Mouse (Mus musculus) stomach, embryonic 14.5 days (tissue): ENCODE data around the gene Ckap2l. TPM values are rescaled to one million over a fixed set of nuclear protein-coding genes. Genes with fewer than 3 reads are reported as not detected.
A peak's percentile ranks its signal among the peaks of the same experiment; 100 is the strongest.

Experiments
- ATAC-seq: fragments of 200-750 bp; cut with Nextera tagmentation; 2 replicates; pipeline ENCODE4 v1.8.0; 2017; ENCODE audit warnings: low read depth, moderate TSS enrichment; ENCODE audit not compliant: insufficient number of reproducible peaks, insufficient read depth, low FRiP score
- H3K27ac ChIP-seq: fragments of 300-500 bp; sonication (generic); 2 replicates; pipeline ENCODE4 v1.5.1; 2014; ENCODE audit warnings: mild to moderate bottlenecking, low read length, moderate library complexity, mixed read lengths
- H3K27me3 ChIP-seq: fragments of 300-500 bp; sonication (generic); 2 replicates; pipeline ENCODE4 v1.6.1; 2014; ENCODE audit warnings: low read length, control low read depth, mixed read lengths; ENCODE audit not compliant: control insufficient read depth, insufficient read depth
- H3K36me3 ChIP-seq: fragments of 300-500 bp; sonication (generic); 2 replicates; pipeline ENCODE4 v1.6.1; 2014; ENCODE audit warnings: mild to moderate bottlenecking, control low read depth, low read length, moderate library complexity, mixed read lengths; ENCODE audit not compliant: control insufficient read depth, insufficient read depth
- H3K4me1 ChIP-seq: fragments of 300-500 bp; sonication (generic); 2 replicates; pipeline ENCODE4 v1.6.1; 2014; ENCODE audit warnings: low read length, control low read depth, mixed read lengths; ENCODE audit not compliant: control insufficient read depth, insufficient read depth
- H3K4me2 ChIP-seq: fragments of 300-500 bp; sonication (generic); replicated peaks from 2 replicates; pipeline ENCODE4 v1.6.1; 2014; ENCODE audit warnings: low read depth, low read length, control low read depth
- H3K4me3 ChIP-seq: fragments of 300-500 bp; sonication (generic); 2 replicates; pipeline ENCODE4 v1.5.1; 2014; ENCODE audit warnings: low read depth, low read length, control low read depth
- H3K9ac ChIP-seq: fragments of 300-500 bp; sonication (generic); replicated peaks from 2 replicates; pipeline ENCODE4 v1.6.1; 2014; ENCODE audit warnings: low read depth, mild to moderate bottlenecking, control low read depth, low read length, moderate library complexity, mixed read lengths
- H3K9me3 ChIP-seq: fragments of 300-500 bp; sonication (generic); 2 replicates; pipeline ENCODE4 v1.6.1; 2016; ENCODE audit warnings: low read depth, low read length, control low read depth; ENCODE audit not compliant: control insufficient read depth
- WGBS: fragments of 180-500 bp; shearing (Covaris S2); extraction: QIAGEN DNeasy Blood & Tissue Kit; methylation state at CpG from one replicate; pipeline ENCODE4 v1.1.7; 2014; 5-methylcytosine and 5-hydroxymethylcytosine counted together
- polyA plus RNA-seq: library from polyadenylated mRNA; unstranded; fragments of >200 nt; fragmentation: Nextera tagmentation; extraction: Ambion mirVana; gene quantifications from 2 replicates; pipeline ENCODE4 v1.2.1, GENCODE M21; 2014

The Ckap2l gene
- polyA plus RNA-seq, 1 experiment from 2014 or later, result 62.2 TPM

DNA sequence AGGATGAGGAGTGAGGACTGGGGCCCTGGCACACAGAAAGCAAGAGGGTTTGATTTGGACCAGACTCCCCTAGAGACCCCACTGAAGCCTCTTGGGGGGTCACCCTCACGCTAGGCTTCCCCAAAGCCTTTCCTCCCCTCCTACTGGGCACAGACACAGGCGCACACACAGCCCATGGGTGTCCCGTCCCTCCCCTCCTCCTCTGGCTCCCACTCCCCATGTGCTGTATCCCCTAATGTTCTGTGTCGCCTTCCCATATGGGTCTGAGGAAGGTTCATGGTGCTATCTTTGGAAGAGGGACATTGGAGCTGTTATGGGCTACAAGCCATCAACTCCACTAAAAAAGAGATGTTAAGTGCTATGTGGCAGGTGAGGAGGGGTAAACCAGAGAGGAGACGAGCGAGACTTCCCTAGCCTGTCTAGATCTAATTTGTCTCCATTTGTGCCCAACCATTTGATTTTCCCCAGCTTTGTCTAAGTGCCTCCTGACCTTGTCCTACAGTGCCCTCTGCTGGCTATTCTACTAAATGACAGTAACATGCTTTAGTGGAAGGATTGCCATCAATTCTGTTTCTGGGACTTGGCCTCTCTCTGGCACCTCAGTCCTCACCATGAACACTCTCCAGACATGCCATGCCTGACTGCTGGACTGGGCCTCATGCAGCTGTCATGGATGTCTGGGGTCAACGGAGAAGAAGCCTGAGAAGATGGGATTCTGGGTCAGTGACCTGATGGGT is 38.4 kb downstream of the Ckap2l start:
- 30% methylated on average over 7 of the region's 7 CpGs for WGBS
- Histone ChIP-seq H3K9ac (no peak overlapping the region), H3K4me3 (no peak overlapping the region), H3K4me2 (no peak overlapping the region), H3K9me3 (no peaks in the 10 kb centered on the region), H3K4me1 (peaks cover 3% of the 10 kb centered on the region; the same call in 1 of the 2 replicates), H3K27ac (no peak overlapping the region), H3K36me3 (no peaks in the 10 kb centered on the region), H3K27me3 (no peaks in the 10 kb centered on the region)
- ATAC-seq, result peak; percentile 46; the same call in 1 of the 2 replicates

- Histone ChIP-seq H3K27ac (no peak overlapping the region), H3K9ac (no peak overlapping the region), H3K36me3 (no peaks in the 10 kb centered on the region), H3K9me3 (no peaks in the 10 kb centered on the region), H3K4me2 (no peak overlapping the region), H3K27me3 (no peaks in the 10 kb centered on the region), H3K4me3 (no peak overlapping the region), H3K4me1 (peaks cover 3% of the 10 kb centered on the region; the same call in 1 of the 2 replicates)
- peak; percentile 64 for ATAC-seq
- WGBS, result 76% methylated on average over 3 of the region's 3 CpGs
Observed at GRCm38 (mm10) chr2:129258056-129258455, 39.0 kb downstream of the Ckap2l start.

- no peak overlapping the region for H3K4me3 ChIP-seq
- ATAC-seq, result no peak
- H3K27ac ChIP-seq, result no peak overlapping the region
- no peak overlapping the region for H3K4me2 ChIP-seq
- no peak overlapping the region for H3K9ac ChIP-seq
- peaks cover 3% of the 10 kb centered on the region; the same call in 1 of the 2 replicates for H3K4me1 ChIP-seq
- H3K9me3 ChIP-seq, result no peaks in the 10 kb centered on the region
- H3K36me3 ChIP-seq, result no peaks in the 10 kb centered on the region
- 69% methylated on average over 4 of the region's 4 CpGs for WGBS
- no peaks in the 10 kb centered on the region for H3K27me3 ChIP-seq
Observed at GRCm38 (mm10) chr2:129256006-129256405, 41.0 kb downstream of the Ckap2l start.

GRCm38 (mm10) chr2:129254076-129254475 is 42.9 kb downstream of the Ckap2l start:
- no peaks in the 10 kb centered on the region for H3K36me3 ChIP-seq
- no peak overlapping the region for H3K27ac ChIP-seq
- ATAC-seq, result no peak
- no peak overlapping the region for H3K9ac ChIP-seq
- no peak overlapping the region for H3K4me2 ChIP-seq
- H3K4me1 ChIP-seq, result peaks cover 3% of the 10 kb centered on the region; the same call in 1 of the 2 replicates
- no peak overlapping the region for H3K4me3 ChIP-seq
- H3K27me3 ChIP-seq, result no peaks in the 10 kb centered on the region
- 25% methylated on average over 2 of the region's 2 CpGs for WGBS
- no peaks in the 10 kb centered on the region for H3K9me3 ChIP-seq

DNA sequence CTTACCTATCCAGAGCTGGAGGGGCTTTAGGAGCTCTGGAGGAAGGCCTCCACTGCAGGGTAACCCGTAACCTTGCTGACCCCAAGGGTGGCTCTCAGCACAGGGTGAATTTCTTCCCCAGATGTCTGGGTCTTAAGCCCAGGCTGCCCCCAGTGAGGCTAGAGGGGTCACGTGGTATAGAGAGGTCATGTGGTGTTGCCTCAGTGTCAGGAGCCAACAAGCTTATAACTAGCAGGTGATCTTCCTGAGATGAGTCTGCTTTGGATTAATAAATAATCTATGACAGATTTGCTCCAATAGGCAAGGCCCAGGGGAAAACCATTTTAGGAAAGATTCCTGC is 43.4 kb downstream of the Ckap2l start:
- Histone ChIP-seq H3K27ac (no peak overlapping the region), H3K4me3 (no peak overlapping the region), H3K9me3 (no peaks in the 10 kb centered on the region), H3K9ac (no peak overlapping the region), H3K4me2 (no peak overlapping the region), H3K4me1 (peaks cover 3% of the 10 kb centered on the region; the same call in 1 of the 2 replicates), H3K27me3 (no peaks in the 10 kb centered on the region), H3K36me3 (no peaks in the 10 kb centered on the region)
- 77% methylated on average over 2 of the region's 2 CpGs for WGBS
- ATAC-seq, result no peak

DNA sequence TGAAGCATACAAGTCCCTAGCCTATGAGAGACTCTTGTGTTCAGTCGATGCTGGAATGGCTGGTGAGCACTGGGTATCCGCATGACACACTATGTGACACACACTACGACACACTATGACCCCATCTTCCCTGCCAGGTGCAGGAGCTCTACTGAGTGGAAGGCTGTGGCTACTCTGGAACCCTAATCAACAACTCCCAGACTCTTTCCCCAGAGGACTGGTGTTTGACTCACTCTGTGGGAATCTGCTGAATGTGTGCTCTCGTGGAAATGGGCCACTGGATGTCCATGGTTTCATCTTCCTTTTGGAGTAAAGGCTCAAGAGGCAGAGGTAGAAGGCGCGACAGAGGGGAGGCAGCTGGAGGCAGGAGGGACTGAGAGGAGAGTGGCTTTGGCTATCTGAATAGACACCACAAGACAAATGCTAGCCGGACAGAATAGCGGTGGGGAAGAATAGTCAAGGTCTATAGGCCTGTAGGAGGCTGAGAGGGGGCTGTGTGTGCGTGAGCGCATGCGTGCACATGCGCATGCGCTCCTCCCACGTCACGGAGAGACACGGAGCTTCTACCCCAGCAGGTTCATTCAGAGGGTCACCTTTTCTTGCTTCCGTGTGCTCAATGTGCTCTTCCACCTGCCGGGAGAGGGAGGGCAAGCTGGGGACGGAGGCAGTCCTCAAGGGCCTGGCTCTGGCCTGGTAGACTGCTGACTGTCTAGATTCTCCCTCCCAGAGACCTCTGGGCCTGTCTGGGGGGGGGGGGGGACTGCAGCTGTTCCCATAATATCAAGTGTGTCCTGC is 44.0 kb downstream of the Ckap2l start:
- Histone ChIP-seq H3K27ac (no peak overlapping the region), H3K9me3 (no peaks in the 10 kb centered on the region), H3K4me2 (no peak overlapping the region), H3K9ac (no peak overlapping the region; the same call in 1 of the 2 replicates), H3K27me3 (no peaks in the 10 kb centered on the region), H3K4me3 (no peak overlapping the region), H3K4me1 (no peaks in the 10 kb centered on the region), H3K36me3 (no peaks in the 10 kb centered on the region)
- ATAC-seq, result no peak
- WGBS, result 86% methylated on average over 19 of the region's 19 CpGs

- Histone ChIP-seq H3K9me3 (no peaks in the 10 kb centered on the region), H3K36me3 (no peaks in the 10 kb centered on the region), H3K4me1 (0 out of 2 replicates have a peak, but pooled peaks cover 2% of the 10 kb centered on the region), H3K9ac (no peak overlapping the region), H3K27ac (no peak overlapping the region), H3K4me3 (no peak overlapping the region), H3K4me2 (no peak overlapping the region), H3K27me3 (no peaks in the 10 kb centered on the region)
- ATAC-seq, result no peak
- WGBS, result 47% methylated on average over 1 of the region's 1 CpGs
Observed at GRCm38 (mm10) chr2:129249321-129249720, 47.7 kb downstream of the Ckap2l start.

- no peak overlapping the region for H3K27ac ChIP-seq
Observed at GRCm38 (mm10) chr2:129247707-129248121, 49.3 kb downstream of the Ckap2l start.

More at GRCm38 (mm10) chr2:129247707-129248121, 49.3 kb downstream of the Ckap2l start:
- Histone ChIP-seq H3K9ac (no peak overlapping the region), H3K9me3 (no peaks in the 10 kb centered on the region), H3K4me2 (no peak overlapping the region), H3K27me3 (no peaks in the 10 kb centered on the region), H3K36me3 (no peaks in the 10 kb centered on the region), H3K4me1 (0 out of 2 replicates have a peak, but pooled peaks cover 2% of the 10 kb centered on the region), H3K4me3 (no peak overlapping the region)
- no peak for ATAC-seq
- 83% methylated on average over 7 of the region's 7 CpGs for WGBS
